8 mouse cellular contexts compared by ENCODE assay signal in the genomic region with DNA sequence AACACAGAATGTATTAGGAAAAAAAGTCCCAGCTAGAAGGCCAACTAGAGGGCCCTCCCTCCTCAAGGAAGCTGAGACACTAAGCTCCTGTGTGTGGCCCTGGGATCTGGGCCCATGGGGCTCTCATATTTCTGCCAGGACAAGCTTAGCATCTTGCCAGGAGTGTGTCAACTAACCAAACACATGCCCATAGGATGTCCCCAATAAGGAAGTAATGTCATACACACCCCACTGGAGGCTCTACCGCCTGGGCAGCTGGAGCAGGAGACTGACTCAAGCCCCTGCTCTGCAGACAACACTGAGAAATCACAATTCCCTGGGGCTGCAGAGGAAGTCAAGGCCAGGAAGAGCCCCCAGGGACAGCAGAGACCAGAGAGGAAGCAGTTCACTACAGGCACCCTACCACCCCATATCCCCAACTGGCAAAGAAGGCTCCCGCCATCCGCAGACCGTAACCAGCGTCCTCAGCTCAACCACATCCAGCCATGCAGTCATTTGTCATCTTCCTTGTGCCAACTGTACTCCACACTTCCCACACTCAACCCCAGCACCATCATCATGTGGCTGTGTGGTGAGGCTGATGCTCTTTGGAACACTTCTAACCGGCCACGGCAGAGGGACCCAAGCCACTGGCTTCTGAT. TPM values are rescaled to one million over a fixed set of nuclear protein-coding genes. Genes with fewer than 3 reads are reported as not detected.
DNase-seq lines count a peak whose midpoint lies in the region; ATAC-seq and TF ChIP-seq lines count a peak whose summit lies in the region.

No protein-coding gene starts in this region.

- no peaks in the 10 kb centered on the region for H3K36me3 ChIP-seq in thymus, adult 2 months (ENCODE audit: control insufficient read depth, insufficient read depth, low read length)
- no peaks in the 10 kb centered on the region for H3K36me3 ChIP-seq in limb, embryonic 10.5 days
- no peaks in the 10 kb centered on the region for H3K36me3 ChIP-seq in neural tube, embryonic 15.5 days

- ATAC-seq in neural tube, embryonic 15.5 days (ENCODE audit: low FRiP score): no peak

- TF ChIP-seq POLR2A in thymus, adult 2 months (IDR thresholded peaks at IDR 0.05; ENCODE audit: control insufficient read depth, extremely low read depth, insufficient read depth, low read length, poor library complexity): no peak

- H3K9ac ChIP-seq in neural tube, embryonic 15.5 days (replicated peaks): 0 out of 2 replicates have a peak overlapping the region, but pooled peaks have one; percentile 7

- H3K4me2 ChIP-seq in neural tube, embryonic 15.5 days: peak overlapping the region; percentile 79

- no peak for TF ChIP-seq CTCF in thymus, adult 2 months (IDR thresholded peaks at IDR 0.05; ENCODE audit: borderline replicate concordance, control insufficient read depth, extremely low read depth, insufficient read depth, low read length, poor library complexity)

- H3K27me3 ChIP-seq in thymus, adult 2 months (ENCODE audit: control insufficient read depth, insufficient read depth, low read length): no peaks in the 10 kb centered on the region
- no peaks in the 10 kb centered on the region for H3K27me3 ChIP-seq in limb, embryonic 10.5 days (ENCODE audit: low read depth, poor library complexity, severe bottlenecking)
- H3K27me3 ChIP-seq in neural tube, embryonic 15.5 days (replicated peaks): no peaks in the 10 kb centered on the region

- peak overlapping the region; percentile 26 for H3K4me3 ChIP-seq in thymus, adult 2 months (ENCODE audit: control insufficient read depth, insufficient read depth, low read length)
- no peak overlapping the region for H3K4me3 ChIP-seq in limb, embryonic 10.5 days
- H3K4me3 ChIP-seq in neural tube, embryonic 15.5 days (replicated peaks): peak overlapping the region; percentile 12; the same call in 1 of the 2 replicates

- no peaks in the 10 kb centered on the region for H3K9me3 ChIP-seq in limb, embryonic 10.5 days (replicated peaks)
- H3K9me3 ChIP-seq in neural tube, embryonic 15.5 days (replicated peaks): no peaks in the 10 kb centered on the region

- peaks cover 39% of the 10 kb centered on the region for H3K4me1 ChIP-seq in thymus, adult 2 months (replicated peaks; ENCODE audit: control insufficient read depth, insufficient read depth, low read length)
- peaks cover 33% of the 10 kb centered on the region for H3K4me1 ChIP-seq in limb, embryonic 10.5 days
- peaks cover 64% of the 10 kb centered on the region for H3K4me1 ChIP-seq in neural tube, embryonic 15.5 days

- WGBS in thymus, adult 2 months: 11% methylated on average over 7 of the region's 7 CpGs
- WGBS in limb, embryonic 10.5 days: 92% methylated on average over 7 of the region's 7 CpGs
- 75% methylated on average over 7 of the region's 7 CpGs for WGBS in neural tube, embryonic 15.5 days

- H3K27ac ChIP-seq in thymus, adult 2 months (ENCODE audit: control insufficient read depth, insufficient read depth, low read length): peak overlapping the region; percentile 3; the same call in 1 of the 2 replicates
- peak overlapping the region; percentile 33; the same call in 1 of the 2 replicates for H3K27ac ChIP-seq in limb, embryonic 10.5 days
- H3K27ac ChIP-seq in neural tube, embryonic 15.5 days (replicated peaks): peak overlapping the region; percentile 59

- peak; percentile 35 to 44 for DNase-seq in frontal cortex, postnatal 36 days (ENCODE audit: low spot score in 2 of 2)
- no peak for DNase-seq in frontal cortex, postnatal 25 days (ENCODE audit: low spot score in 2 of 2)
- DNase-seq in thymus, adult 2 months: no peak
- DNase-seq in thymus, postnatal 10 days (ENCODE audit: low spot score in 2 of 2): no peak
- DNase-seq in limb, embryonic 10.5 days (ENCODE audit: low spot score): no peak
- no peak for DNase-seq in yolk sac, embryonic 10.5 days (ENCODE audit: low spot score)
- DNase-seq in adrenal gland, postnatal 14 days: no peak

RNA-seq across cellular contexts. Expression of a gene that starts 3.0 kb away (rescaled TPM):
- polyA plus RNA-seq in thymus, adult 2 months (2012; rRNA removed): 79.3 and 94.9 TPM in 2 replicates
- polyA plus RNA-seq in limb, embryonic 10.5 days (2016; fragmentation: Nextera tagmentation; extraction: Ambion mirVana): 15.0 and 17.5 TPM in 2 replicates
- 49.5 and 52.2 TPM in 2 replicates for polyA plus RNA-seq in neural tube, embryonic 15.5 days (2015; fragmentation: Nextera tagmentation; extraction: Ambion mirVana)
- total RNA-seq in adrenal gland, postnatal 14 days (2021): 17.7 and 19.0 TPM in 2 replicates

Comparison
In these comparisons a context has a peak if more than half of its experiments do, and no peak if none do; other contexts are left out.
1. DNase-seq: peak in frontal cortex, postnatal 36 days (2 of 2); none in frontal cortex, postnatal 25 days (0 of 2), thymus, adult 2 months (single experiment), thymus, postnatal 10 days (0 of 2), limb, embryonic 10.5 days (single experiment), yolk sac, embryonic 10.5 days (single experiment) and adrenal gland, postnatal 14 days (single experiment).
2. H3K27ac ChIP-seq: peak in every context shown above with its lines; median percentile 59 in neural tube, embryonic 15.5 days; 33 in limb, embryonic 10.5 days; 3 in thymus, adult 2 months.